Mouse (Mus musculus) inflammation-experienced regulatory T-cells, adult 16 weeks (primary cell): Measurements from ENCODE around the gene Prickle4. TPM values are rescaled to one million over a fixed set of nuclear protein-coding genes. Genes with fewer than 3 reads are reported as not detected.

ENCODE experiments used
- polyA plus RNA-seq: library from polyadenylated mRNA; unstranded; fragments of 100-300 nt; shearing (Covaris generic); gene quantifications from one replicate; pipeline ENCODE4 v1.2.1, GENCODE M21; 2017

The Prickle4 gene
- not detected for polyA plus RNA-seq

GRCm38 (mm10) chr17:47694503-47695336 lies at the start of gene Prickle4:
Prickle4 (minus strand) TSS chr17:47694736.

DNA sequence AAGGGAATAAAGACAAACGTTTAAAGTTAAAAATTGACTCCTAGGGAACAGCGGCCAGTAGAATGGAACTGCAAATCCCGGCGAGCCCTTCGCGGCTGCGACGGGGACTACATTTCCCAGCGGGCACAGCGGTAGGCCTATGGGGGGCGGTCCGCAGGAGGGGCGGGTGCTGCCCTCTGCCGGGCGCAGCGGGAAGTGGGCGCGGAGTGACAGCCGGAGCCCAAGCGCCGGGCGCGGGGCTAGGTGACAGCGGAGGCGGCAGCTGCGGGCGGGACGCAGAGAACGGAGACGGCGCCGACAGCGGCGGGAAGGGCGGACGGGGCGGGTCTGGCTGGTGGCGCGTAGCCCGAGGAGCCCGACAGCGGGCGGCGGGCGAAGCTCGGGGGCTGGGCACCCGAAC lies 42.3 kb upstream of the Prickle4 start, which contains the start of gene Tfeb:
TSS of gene Tfeb (plus strand) at position 175 of the 400 bp plus-strand sequence.

GRCm38 (mm10) chr17:47726566-47726965 lies 32.0 kb upstream of the Prickle4 start, which contains the start of gene Pgc:
Pgc (plus strand) TSS chr17:47726842.

GRCm38 (mm10) chr17:47694442-47694502 lies 264 bp downstream of the Prickle4 start, which contains the start of gene Gm21981:
Gm21981 (minus strand) TSS chr17:47694455.

GRCm38 (mm10) chr17:47688608-47689575 lies 5.6 kb downstream of the Prickle4 start, which contains the start of gene Frs3:
Frs3 (plus strand) TSS chr17:47689030.

GRCm38 (mm10) chr17:47688344-47688607 lies 6.3 kb downstream of the Prickle4 start, which contains the start of gene Tomm6:
Tomm6 (minus strand) TSS chr17:47688386.

Other genes starting within 250 kb of the Prickle4 start
- 58.9 TPM for gene Taf8, start 192.4 kb downstream of the Prickle4 start, polyA plus RNA-seq
- gene Ccnd3, start 189.7 kb downstream of the Prickle4 start, polyA plus RNA-seq = 282 TPM
- 18.2 TPM for gene Bysl, start 83.2 kb downstream of the Prickle4 start, polyA plus RNA-seq
- 46.2 TPM for gene Med20, start 83.2 kb downstream of the Prickle4 start, polyA plus RNA-seq
- 0.73 TPM for gene Gm20517, start 83.1 kb downstream of the Prickle4 start, polyA plus RNA-seq
- gene Usp49, start 64.0 kb downstream of the Prickle4 start, polyA plus RNA-seq = 0.30 TPM
- 261 TPM for gene Tomm6, start 6.3 kb downstream of the Prickle4 start, polyA plus RNA-seq
- 0.94 TPM for gene Frs3, start 5.7 kb downstream of the Prickle4 start, polyA plus RNA-seq
- not detected for gene Gm21981, start 281 bp downstream of the Prickle4 start, polyA plus RNA-seq
- not detected for gene Pgc, start 32.1 kb upstream of the Prickle4 start, polyA plus RNA-seq
- gene Tfeb, start 42.3 kb upstream of the Prickle4 start, polyA plus RNA-seq = 19.8 TPM
- gene Mdfi, start 140.0 kb upstream of the Prickle4 start, polyA plus RNA-seq = not detected
- 8.2 TPM for gene Foxp4, start 229.9 kb upstream of the Prickle4 start, polyA plus RNA-seq